Mouse (Mus musculus) lung, postnatal 0 days (tissue): ENCODE measurements around the gene Gm42421. TPM values are rescaled to one million over a fixed set of nuclear protein-coding genes. Genes with fewer than 3 reads are reported as not detected.
A peak's percentile ranks its signal among the peaks of the same experiment; 100 is the strongest.

Experiments
- ATAC-seq: fragments of 200-750 bp; cut with Nextera tagmentation; 2 replicates; pipeline ENCODE4 v1.8.0; 2017; ENCODE audit warnings: moderate library complexity
- DNase-seq: peaks from one replicate; pipeline ENCODE4 v3.0.0-alpha.2; 2016; ENCODE audit warnings: low spot score
- H3K27ac ChIP-seq: fragments of 300-500 bp; sonication (generic); 2 replicates; pipeline ENCODE4 v1.5.1; 2014; ENCODE audit warnings: antibody characterized with exemption, mild to moderate bottlenecking, low read length, mixed read lengths
- H3K27me3 ChIP-seq: fragments of 300-500 bp; sonication (generic); replicated peaks from 2 replicates; pipeline ENCODE4 v1.6.1; 2014; ENCODE audit warnings: low read length, mixed read lengths; ENCODE audit not compliant: insufficient read depth
- H3K36me3 ChIP-seq: fragments of 300-500 bp; sonication (generic); 2 replicates; pipeline ENCODE4 v1.6.1; 2014; ENCODE audit warnings: low read length, mixed read lengths; ENCODE audit not compliant: insufficient read depth
- H3K4me1 ChIP-seq: fragments of 300-500 bp; sonication (generic); 2 replicates; pipeline ENCODE4 v1.6.1; 2014; ENCODE audit warnings: antibody characterized with exemption, low read depth, low read length, mixed read lengths; ENCODE audit not compliant: insufficient read depth
- H3K4me2 ChIP-seq: fragments of 300-500 bp; sonication (generic); replicated peaks from 2 replicates; pipeline ENCODE4 v1.6.1; 2014; ENCODE audit warnings: low read depth, mild to moderate bottlenecking, low read length, moderate library complexity, mixed read lengths
- H3K4me3 ChIP-seq: fragments of 300-500 bp; sonication (generic); 2 replicates; pipeline ENCODE4 v1.5.1; 2014; ENCODE audit warnings: low read depth, low read length
- H3K9ac ChIP-seq: fragments of 300-500 bp; sonication (generic); replicated peaks from 2 replicates; pipeline ENCODE4 v1.6.1; 2014; ENCODE audit warnings: low read depth, mild to moderate bottlenecking
- H3K9me3 ChIP-seq: fragments of 300-500 bp; sonication (generic); 2 replicates; pipeline ENCODE4 v1.6.1; 2016; ENCODE audit warnings: low read length, mixed read lengths
- CTCF ChIP-seq: IDR thresholded peaks from 2 replicates; pipeline ENCODE4 v1.5.1; 2016; ENCODE audit warnings: antibody characterized with exemption, mild to moderate bottlenecking
- EP300 ChIP-seq: IDR thresholded peaks from 2 replicates; pipeline ENCODE4 v1.6.1; 2016; ENCODE audit warnings: antibody characterized with exemption, mild to moderate bottlenecking, control low read depth
- WGBS: fragments of 180-500 bp; shearing (Covaris S2); extraction: QIAGEN DNeasy Blood & Tissue Kit; methylation state at CpG from one replicate; pipeline ENCODE4 v1.1.7; 2014; 5-methylcytosine and 5-hydroxymethylcytosine counted together
- polyA plus RNA-seq: library from polyadenylated mRNA; unstranded; fragments of >200 nt; fragmentation: Nextera tagmentation; extraction: Ambion mirVana; gene quantifications from 2 replicates; pipeline ENCODE4 v1.2.1, GENCODE M21; 2015

The Gm42421 gene
- polyA plus RNA-seq, 1 experiment from 2014 or later, result not detected

DNA sequence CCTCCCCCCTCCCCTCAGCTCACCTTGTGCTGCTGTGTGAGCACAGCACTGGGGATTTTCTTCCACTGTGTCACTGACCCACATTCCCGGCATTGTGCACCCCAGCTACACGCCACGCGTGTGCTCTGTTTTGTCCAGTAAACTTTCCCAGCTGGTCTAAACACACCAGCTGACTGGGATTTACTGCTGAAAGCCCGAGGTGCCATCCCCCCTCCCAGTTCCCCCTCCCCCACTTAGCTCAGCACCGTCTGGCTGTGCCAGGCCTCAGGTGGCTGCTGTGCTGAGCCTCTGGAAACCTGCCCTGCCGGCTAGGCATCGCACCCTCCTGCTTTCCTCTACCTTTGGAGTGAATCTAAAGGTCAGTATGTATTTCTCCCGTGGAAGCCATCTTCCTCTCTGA, 52.9 kb downstream of the Gm42421 start:
- ATAC-seq (peak; percentile 47; the same call in 1 of the 2 replicates), DNase-seq (peak; percentile 20)
- H3K4me2 ChIP-seq, result no peak overlapping the region
- no peaks in the 10 kb centered on the region for H3K4me1 ChIP-seq
- H3K4me3 ChIP-seq, result no peak overlapping the region
- peaks cover 8% of the 10 kb centered on the region for H3K36me3 ChIP-seq
- TF ChIP-seq EP300 (no peak), CTCF (no peak)
- no peak overlapping the region for H3K9ac ChIP-seq
- H3K9me3 ChIP-seq, result no peaks in the 10 kb centered on the region
- WGBS, result 19% methylated on average over 9 of the region's 9 CpGs
- no peak overlapping the region for H3K27ac ChIP-seq
- no peaks in the 10 kb centered on the region for H3K27me3 ChIP-seq

- Histone ChIP-seq H3K27ac (no peak overlapping the region), H3K27me3 (no peaks in the 10 kb centered on the region), H3K4me3 (no peak overlapping the region), H3K4me1 (no peaks in the 10 kb centered on the region), H3K9me3 (no peaks in the 10 kb centered on the region), H3K4me2 (no peak overlapping the region), H3K36me3 (peaks cover 9% of the 10 kb centered on the region), H3K9ac (no peak overlapping the region)
- 51% methylated on average over 2 of the region's 2 CpGs for WGBS
- TF ChIP-seq EP300, result no peak
- no peak for TF ChIP-seq CTCF
- DNase-seq (no peak), ATAC-seq (no peak)
Observed at GRCm38 (mm10) chr5:143982361-143982760, 54.4 kb downstream of the Gm42421 start.

DNA sequence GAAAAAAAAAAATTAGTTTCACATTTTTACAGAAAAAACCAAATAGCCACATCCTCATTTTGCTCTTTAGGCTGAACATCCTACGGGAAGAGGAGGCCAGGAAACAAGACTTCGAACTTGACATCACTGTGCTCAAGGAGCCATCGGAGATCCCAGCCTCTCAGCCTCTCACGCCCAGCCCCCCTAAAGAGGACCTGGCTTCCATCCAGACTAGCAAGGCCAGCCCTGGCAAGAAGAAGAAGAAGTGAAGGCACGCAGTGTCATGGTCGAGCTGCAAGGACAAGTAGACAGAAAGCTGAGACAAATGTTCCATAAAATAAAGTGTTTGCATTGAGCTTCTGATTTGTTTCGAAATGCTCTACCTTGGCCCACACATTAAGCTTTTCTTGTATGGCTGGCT, 57.4 kb downstream of the Gm42421 start:
- peaks cover 27% of the 10 kb centered on the region for H3K36me3 ChIP-seq
- 60% methylated on average over 7 of the region's 7 CpGs for WGBS
- DNase-seq, result no peak

More for the DNA sequence above, 57.4 kb downstream of the Gm42421 start:
- no peaks in the 10 kb centered on the region for H3K27me3 ChIP-seq
- H3K9me3 ChIP-seq, result no peaks in the 10 kb centered on the region
- H3K9ac ChIP-seq, result no peak overlapping the region
- H3K4me2 ChIP-seq, result no peak overlapping the region
- TF ChIP-seq CTCF (no peak), EP300 (no peak)
- H3K4me3 ChIP-seq, result no peak overlapping the region
- H3K27ac ChIP-seq, result no peak overlapping the region
- H3K4me1 ChIP-seq, result no peaks in the 10 kb centered on the region
- ATAC-seq, result no peak

Other genes with a start within 250 kb of the Gm42421 start
- gene Usp42, start 195.9 kb upstream of the Gm42421 start, polyA plus RNA-seq, result 7.9 and 8.5 TPM in 2 replicates
- 24.4 and 25.1 TPM in 2 replicates for gene Eif2ak1, start 110.4 kb upstream of the Gm42421 start, polyA plus RNA-seq
- gene Ankrd61, start 30.5 kb upstream of the Gm42421 start, polyA plus RNA-seq, result 0.16 and 0.20 TPM in 2 replicates
- 35.7 and 37.0 TPM in 2 replicates for gene Aimp2, start 18.3 kb upstream of the Gm42421 start, polyA plus RNA-seq
- gene Pms2, start 18.2 kb upstream of the Gm42421 start, polyA plus RNA-seq, result 7.9 and 8.3 TPM in 2 replicates
- 3.0 and 3.5 TPM in 2 replicates for gene Rsph10b, start 4.9 kb downstream of the Gm42421 start, polyA plus RNA-seq
- gene Ccz1, start 86.7 kb downstream of the Gm42421 start, polyA plus RNA-seq, result 87.4 and 98.1 TPM in 2 replicates
- gene Ocm, start 98.5 kb downstream of the Gm42421 start, polyA plus RNA-seq, result 0.72 and 0.95 TPM in 2 replicates
- 4.5 and 4.7 TPM in 2 replicates for gene Lmtk2, start 172.3 kb downstream of the Gm42421 start, polyA plus RNA-seq